Mouse (Mus musculus) liver, embryonic 14.5 days (tissue): ENCODE measurements at regions not wholly inside any gene's neighbourhood (a gene's known extent, or its start where the extent isn't known, plus 50 kb on each side); places are given as distances from the start of the nearest gene placed in this dataset.
A peak's percentile ranks its signal among the peaks of the same experiment; 100 is the strongest.

ENCODE experiments used
- ATAC-seq: fragments of 200-750 bp; cut with Nextera tagmentation; 2 replicates; pipeline ENCODE4 v1.8.0; 2017; ENCODE audit warnings: moderate number of reproducible peaks, mild to moderate bottlenecking, moderate library complexity; ENCODE audit not compliant: insufficient read depth
- DNase-seq, 3 experiments: peaks; one replicate each; pipeline ENCODE4 v3.0.0-alpha.2; 2012 to 2013; ENCODE audit warnings: low read depth in 3 of 3, low spot score in 3 of 3
- H3K27ac ChIP-seq: fragments of 300-500 bp; sonication (generic); 2 replicates; pipeline ENCODE4 v1.5.1; 2014; ENCODE audit warnings: moderate library complexity, mild to moderate bottlenecking, control low read depth, inconsistent platforms
- H3K27me3 ChIP-seq: fragments of 300-500 bp; sonication (generic); 2 replicates; pipeline ENCODE4 v1.6.1; 2014; ENCODE audit warnings: mild to moderate bottlenecking, low read length, moderate library complexity; ENCODE audit not compliant: control insufficient read depth, insufficient read depth
- H3K36me3 ChIP-seq: fragments of 300-500 bp; sonication (generic); replicated peaks from 2 replicates; pipeline ENCODE4 v1.6.1; 2014; ENCODE audit warnings: low read depth; ENCODE audit not compliant: control insufficient read depth, insufficient read depth
- H3K4me1 ChIP-seq, 2 experiments: fragments of 200-500 bp in 1 of 2; fragments of 300-500 bp in 1 of 2; sonication (generic) in 1 of 2; replicated peaks; 2 replicates each; pipeline ENCODE4 v1.6.1; 2012 to 2014; ENCODE audit warnings: antibody characterized with exemption in 1 of 2, inconsistent platforms in 1 of 2, low read length in 1 of 2; ENCODE audit not compliant: control insufficient read depth in 2 of 2, insufficient read depth in 2 of 2
- H3K4me2 ChIP-seq: fragments of 300-500 bp; sonication (generic); 2 replicates; pipeline ENCODE4 v1.6.1; 2014; ENCODE audit warnings: low read depth, mild to moderate bottlenecking, control low read depth, moderate library complexity
- H3K4me3 ChIP-seq, 2 experiments: fragments of 200-500 bp in 1 of 2; fragments of 300-500 bp in 1 of 2; sonication (generic) in 1 of 2; 2 replicates each; pipeline ENCODE4 v1.5.1; 2012 to 2014; ENCODE audit warnings: low read depth in 2 of 2, low read length in 2 of 2, mild to moderate bottlenecking in 2 of 2, control low read depth in 1 of 2, inconsistent platforms in 1 of 2, moderate library complexity in 1 of 2; ENCODE audit not compliant: insufficient read depth in 1 of 2
- H3K9ac ChIP-seq: fragments of 300-500 bp; sonication (generic); replicated peaks from 2 replicates; pipeline ENCODE4 v1.6.1; 2014; ENCODE audit warnings: mild to moderate bottlenecking, control low read depth, moderate library complexity
- H3K9me3 ChIP-seq: fragments of 300-500 bp; sonication (generic); 2 replicates; pipeline ENCODE4 v1.6.1; 2016; ENCODE audit warnings: low read length, mixed read lengths; ENCODE audit not compliant: control insufficient read depth
- CTCF ChIP-seq: IDR thresholded peaks from 2 replicates; pipeline ENCODE4 v1.5.1; 2016; ENCODE audit warnings: antibody characterized with exemption, low read depth, control low read depth
- EP300 ChIP-seq: IDR thresholded peaks from 2 replicates; pipeline ENCODE4 v1.6.1; 2016; ENCODE audit warnings: antibody characterized with exemption, low read depth
- WGBS: fragments of 180-500 bp; shearing (Covaris S2); extraction: QIAGEN DNeasy Blood & Tissue Kit; methylation state at CpG from one replicate; pipeline ENCODE4 v1.1.7; 2014; ENCODE audit not compliant: insufficient replicate concordance; 5-methylcytosine and 5-hydroxymethylcytosine counted together

- no peaks in the 10 kb centered on the region for H3K9me3 ChIP-seq
- no peak overlapping the region for H3K27ac ChIP-seq
- ATAC-seq = no peak
- no peak for TF ChIP-seq EP300
- no peak for TF ChIP-seq CTCF
- no peaks in the 10 kb centered on the region for H3K4me1 ChIP-seq
- no peak overlapping the region for H3K9ac ChIP-seq
- H3K27me3 ChIP-seq = no peaks in the 10 kb centered on the region
- no peak overlapping the region for H3K4me3 ChIP-seq
- 78% methylated on average over 9 of the region's 9 CpGs for WGBS
- H3K4me2 ChIP-seq = no peak overlapping the region
- DNase-seq = no peak
- no peaks in the 10 kb centered on the region for H3K36me3 ChIP-seq
These were observed 387.0 kb downstream of the Adam3 start for GRCm38 (mm10) chr8:24338694-24339093.

GRCm38 (mm10) chr8:24337635-24338034, 388.0 kb downstream of the Adam3 start:
- no peaks in the 10 kb centered on the region for H3K9me3 ChIP-seq
- WGBS = 44% methylated on average over 6 of the region's 6 CpGs
- ATAC-seq (no peak), DNase-seq (no peak)
- TF ChIP-seq CTCF = 0 out of 2 replicates have a peak, but pooled peaks have one; percentile 8
- TF ChIP-seq EP300 = no peak
- no peak overlapping the region for H3K4me2 ChIP-seq
- no peaks in the 10 kb centered on the region for H3K36me3 ChIP-seq
- no peak overlapping the region for H3K9ac ChIP-seq
- H3K4me3 ChIP-seq = no peak overlapping the region
- no peaks in the 10 kb centered on the region for H3K27me3 ChIP-seq
- H3K27ac ChIP-seq = no peak overlapping the region
- H3K4me1 ChIP-seq = no peaks in the 10 kb centered on the region

- no peak for DNase-seq
- H3K36me3 ChIP-seq = no peaks in the 10 kb centered on the region
- H3K4me3 ChIP-seq = no peak overlapping the region
- ATAC-seq = no peak
- H3K27me3 ChIP-seq = no peaks in the 10 kb centered on the region
- no peaks in the 10 kb centered on the region for H3K4me1 ChIP-seq
- H3K27ac ChIP-seq = no peak overlapping the region
- WGBS = 38% methylated on average over 5 of the region's 5 CpGs
- no peak overlapping the region for H3K4me2 ChIP-seq
- no peak for TF ChIP-seq CTCF
- no peak for TF ChIP-seq EP300
- H3K9ac ChIP-seq = no peak overlapping the region
- no peaks in the 10 kb centered on the region for H3K9me3 ChIP-seq
These were observed 389.9 kb downstream of the Adam3 start for GRCm38 (mm10) chr8:24335709-24336108.

- Histone ChIP-seq H3K9ac (no peak overlapping the region), H3K4me2 (no peak overlapping the region), H3K4me3 (no peak overlapping the region), H3K27me3 (no peaks in the 10 kb centered on the region), H3K27ac (no peak overlapping the region), H3K4me1 (no peaks in the 10 kb centered on the region), H3K9me3 (no peaks in the 10 kb centered on the region), H3K36me3 (no peaks in the 10 kb centered on the region)
- WGBS = 53% methylated on average over 4 of the region's 4 CpGs
- TF ChIP-seq EP300 (no peak), CTCF (no peak)
- no peak for ATAC-seq
- DNase-seq = no peak
These were observed 391.9 kb downstream of the Adam3 start for GRCm38 (mm10) chr8:24333705-24334104.

GRCm38 (mm10) chr8:24310893-24311292, 414.8 kb downstream of the Adam3 start:
- DNase-seq (no peak), ATAC-seq (no peak)
- no peaks in the 10 kb centered on the region for H3K4me1 ChIP-seq
- H3K9ac ChIP-seq = no peak overlapping the region
- no peaks in the 10 kb centered on the region for H3K9me3 ChIP-seq
- 52% methylated on average over 4 of the region's 4 CpGs for WGBS
- no peaks in the 10 kb centered on the region for H3K27me3 ChIP-seq
- H3K36me3 ChIP-seq = no peaks in the 10 kb centered on the region
- H3K4me3 ChIP-seq = no peak overlapping the region
- no peak overlapping the region for H3K27ac ChIP-seq
- TF ChIP-seq CTCF (no peak), EP300 (no peak)
- H3K4me2 ChIP-seq = no peak overlapping the region
